Mouse (Mus musculus) G1E (cell line): ENCODE results near the gene Echdc3.

ENCODE experiments used
- CTCF ChIP-seq: IDR thresholded peaks from 2 replicates; pipeline ENCODE4 v1.5.1; 2012; ENCODE audit warnings: low read depth, low read length, inconsistent platforms, mixed read lengths
- GATA1 ChIP-seq: IDR thresholded peaks from 2 replicates; pipeline ENCODE4 v1.6.1; 2012; ENCODE audit warnings: borderline replicate concordance, low read length, inconsistent platforms, mixed read lengths
- GATA2 ChIP-seq: IDR thresholded peaks from 2 replicates; pipeline ENCODE4 v1.6.1; 2012; ENCODE audit warnings: low read depth, low read length, inconsistent platforms, borderline replicate concordance

GRCm38 (mm10) chr2:6209116-6209515 is 3.7 kb downstream of the Echdc3 start:
- no peak for TF ChIP-seq GATA2
- TF ChIP-seq CTCF: no peak
- no peak for TF ChIP-seq GATA1
